Mouse (Mus musculus): Measurements from ENCODE around the gene Lat2.

DNA sequence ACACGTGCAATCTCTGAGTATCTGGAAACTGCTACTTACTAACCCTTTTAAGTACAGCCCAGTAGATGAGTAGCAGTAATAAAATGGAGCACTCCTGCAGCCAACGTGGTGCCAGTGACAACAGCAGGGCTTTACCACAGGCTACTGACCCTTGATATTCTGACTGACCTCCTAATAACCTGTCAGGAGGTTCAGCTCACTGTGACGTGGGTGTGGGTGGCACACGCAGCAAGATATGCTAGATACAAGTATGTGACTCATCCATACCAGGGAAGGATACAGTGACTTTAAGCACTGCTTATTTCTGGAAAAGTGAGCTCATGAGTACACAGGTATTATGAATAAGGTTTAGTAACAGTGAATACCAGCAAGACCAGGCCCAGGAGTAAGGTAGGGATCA lies 14.7 kb upstream of the Lat2 start:
- TF ChIP-seq POLR2A (IDR thresholded peaks at IDR 0.05; ENCODE audit: low read depth, low read length) (no peak), CTCF (conservative IDR thresholded peaks at IDR 0.05; ENCODE audit: insufficient read depth, insufficient read length, low read depth, low read length) (no peak)
